Mouse (Mus musculus) limb, embryonic 14.5 days (tissue): Measurements from ENCODE around the gene Npas2. TPM values are rescaled to one million over a fixed set of nuclear protein-coding genes. Genes with fewer than 3 reads are reported as not detected.

Source experiments
- ATAC-seq: fragments of 200-750 bp; cut with Nextera tagmentation; 2 replicates; pipeline ENCODE4 v1.8.0; 2017; ENCODE audit warnings: low read depth, moderate number of reproducible peaks, moderate TSS enrichment; ENCODE audit not compliant: low FRiP score
- DNase-seq: peaks from one replicate; pipeline ENCODE4 v3.0.0-alpha.2; 2015; ENCODE audit warnings: low spot score
- H3K27ac ChIP-seq: fragments of 300-500 bp; sonication (generic); replicated peaks from 2 replicates; pipeline ENCODE4 v1.5.1; 2014; ENCODE audit warnings: low read depth, mild to moderate bottlenecking, low read length, moderate library complexity, mixed read lengths
- H3K27me3 ChIP-seq: fragments of 300-500 bp; sonication (generic); 2 replicates; pipeline ENCODE4 v1.6.1; 2014; ENCODE audit warnings: low read length, mixed read lengths; ENCODE audit not compliant: control insufficient read depth, insufficient read depth
- H3K36me3 ChIP-seq: fragments of 300-500 bp; sonication (generic); 2 replicates; pipeline ENCODE4 v1.6.1; 2014; ENCODE audit warnings: mild to moderate bottlenecking, low read length, moderate library complexity, mixed read lengths; ENCODE audit not compliant: control insufficient read depth, insufficient read depth
- H3K4me1 ChIP-seq: fragments of 300-500 bp; sonication (generic); 2 replicates; pipeline ENCODE4 v1.6.1; 2014; ENCODE audit warnings: antibody characterized with exemption, low read length, mixed read lengths; ENCODE audit not compliant: control insufficient read depth, insufficient read depth
- H3K4me2 ChIP-seq: fragments of 300-500 bp; sonication (generic); replicated peaks from 2 replicates; pipeline ENCODE4 v1.6.1; 2014; ENCODE audit warnings: low read depth, mild to moderate bottlenecking, low read length, moderate library complexity; ENCODE audit not compliant: severe bottlenecking
- H3K4me3 ChIP-seq: fragments of 300-500 bp; sonication (generic); replicated peaks from 2 replicates; pipeline ENCODE4 v1.5.1; 2014; ENCODE audit warnings: low read length
- H3K9ac ChIP-seq: fragments of 300-500 bp; sonication (generic); 2 replicates; pipeline ENCODE4 v1.6.1; 2014; ENCODE audit warnings: mild to moderate bottlenecking, low read depth, low read length, moderate library complexity; ENCODE audit not compliant: severe bottlenecking
- H3K9me3 ChIP-seq: fragments of 300-500 bp; sonication (generic); 2 replicates; pipeline ENCODE4 v1.6.1; 2016; ENCODE audit warnings: low read length; ENCODE audit not compliant: control insufficient read depth
- POLR2A ChIP-seq: fragments of 200-500 bp; IDR thresholded peaks from 2 replicates; pipeline ENCODE4 v1.8.0; 2012; ENCODE audit warnings: inconsistent platforms, mild to moderate bottlenecking, moderate library complexity, borderline replicate concordance; ENCODE audit not compliant: insufficient read depth, insufficient read length; ENCODE audit errors: extremely low read depth
- WGBS: fragments of 180-500 bp; shearing (Covaris S2); extraction: QIAGEN DNeasy Blood & Tissue Kit; methylation state at CpG from one replicate; pipeline ENCODE4 v1.1.7; 2014; 5-methylcytosine and 5-hydroxymethylcytosine counted together
- polyA plus RNA-seq, 2 experiments: library from polyadenylated mRNA; depleted of rRNA in 1 of 2; stranded (reverse) in 1 of 2; unstranded in 1 of 2; fragments of >200 nt; fragmentation: Nextera tagmentation in 1 of 2; extraction: Ambion mirVana in 1 of 2; gene quantifications; 2 replicates each; pipeline versions ENCODE4 v1.2.1 to v1.2.3; 2012 to 2014

The Npas2 gene
- polyA plus RNA-seq, 2 experiments: 2.0 to 3.2 TPM

DNA sequence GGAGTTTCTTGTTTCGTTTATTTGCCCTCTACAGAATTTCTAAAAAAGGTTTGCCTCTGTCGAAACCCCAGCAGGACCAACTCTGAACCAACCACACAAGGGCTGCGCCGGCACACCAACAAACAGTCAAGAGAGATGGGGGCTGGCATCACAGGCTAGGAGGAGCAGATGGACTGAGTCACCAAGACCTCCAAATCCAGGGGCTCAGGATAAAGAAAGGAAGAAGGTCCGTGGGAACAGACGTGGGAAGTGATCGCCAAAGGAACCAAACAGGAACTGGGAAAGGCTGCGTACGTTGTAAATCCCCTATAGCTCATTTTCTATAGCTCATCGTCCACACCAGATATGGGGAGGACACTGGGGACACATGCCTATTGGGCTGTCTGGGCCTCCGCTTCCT lies 13.7 kb upstream of the Npas2 start:
- no peak for ATAC-seq
- no peak for TF ChIP-seq POLR2A
- WGBS: 90% methylated on average over 11 of the region's 11 CpGs

DNA sequence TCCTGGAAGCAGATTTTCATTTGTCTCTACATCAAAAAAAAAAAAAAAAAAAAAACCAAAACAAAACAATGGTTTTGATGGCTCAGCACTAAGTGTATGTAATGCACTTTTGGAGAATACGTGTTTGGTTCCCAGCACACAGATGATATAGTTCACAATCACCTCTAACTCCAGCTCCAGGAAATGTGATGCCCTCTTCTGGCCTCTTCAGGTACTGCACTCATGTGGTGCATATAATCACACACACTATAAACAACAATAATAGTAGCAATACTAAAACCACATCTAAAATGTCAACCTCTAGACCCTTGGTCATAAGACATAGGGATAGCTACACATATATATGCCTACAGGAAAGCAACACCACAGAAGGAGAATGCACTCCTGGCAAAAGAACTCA lies 13.0 kb upstream of the Npas2 start:
- no peak overlapping the region for H3K4me2 ChIP-seq
- ATAC-seq (no peak), DNase-seq (no peak)
- H3K4me3 ChIP-seq: no peak overlapping the region
- no peaks in the 10 kb centered on the region for H3K4me1 ChIP-seq
- no peaks in the 10 kb centered on the region for H3K27me3 ChIP-seq
- no peaks in the 10 kb centered on the region for H3K36me3 ChIP-seq
- no peak overlapping the region for H3K9ac ChIP-seq
- no peaks in the 10 kb centered on the region for H3K9me3 ChIP-seq
- no peak for TF ChIP-seq POLR2A
- 95% methylated on average over 1 of the region's 1 CpGs for WGBS
- H3K27ac ChIP-seq: no peak overlapping the region

More for the DNA sequence above, 13.7 kb upstream of the Npas2 start:
- Histone ChIP-seq H3K9ac (no peak overlapping the region), H3K4me3 (no peak overlapping the region), H3K4me2 (no peak overlapping the region), H3K27ac (no peak overlapping the region), H3K4me1 (no peaks in the 10 kb centered on the region), H3K27me3 (no peaks in the 10 kb centered on the region), H3K36me3 (no peaks in the 10 kb centered on the region), H3K9me3 (no peaks in the 10 kb centered on the region)
- DNase-seq: no peak

DNA sequence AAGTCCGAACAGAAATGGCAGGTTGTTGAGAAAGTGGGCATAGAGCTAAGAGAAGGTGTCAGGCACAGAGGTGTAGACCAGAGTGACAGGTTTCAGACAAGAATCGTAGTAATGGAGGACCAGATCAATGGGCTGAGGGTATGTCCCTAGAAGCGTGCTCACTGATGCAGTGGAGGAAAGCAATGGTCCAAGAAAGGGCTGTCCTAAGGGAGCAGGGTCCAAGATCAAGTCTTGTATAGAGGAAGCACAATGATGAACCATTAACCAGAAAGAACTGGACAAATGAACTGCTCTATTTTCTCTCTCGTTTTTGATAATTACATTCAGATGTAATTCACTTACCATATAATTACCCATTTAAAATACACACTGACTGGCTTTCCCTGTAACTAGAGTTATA lies 11.6 kb upstream of the Npas2 start:
- no peak for DNase-seq
- TF ChIP-seq POLR2A: no peak
- Histone ChIP-seq H3K4me2 (no peak overlapping the region), H3K4me1 (no peaks in the 10 kb centered on the region), H3K27me3 (no peaks in the 10 kb centered on the region), H3K36me3 (no peaks in the 10 kb centered on the region), H3K4me3 (no peak overlapping the region), H3K9ac (no peak overlapping the region), H3K27ac (no peak overlapping the region), H3K9me3 (no peaks in the 10 kb centered on the region)
- WGBS: 74% methylated on average over 4 of the region's 4 CpGs
- no peak for ATAC-seq

DNA sequence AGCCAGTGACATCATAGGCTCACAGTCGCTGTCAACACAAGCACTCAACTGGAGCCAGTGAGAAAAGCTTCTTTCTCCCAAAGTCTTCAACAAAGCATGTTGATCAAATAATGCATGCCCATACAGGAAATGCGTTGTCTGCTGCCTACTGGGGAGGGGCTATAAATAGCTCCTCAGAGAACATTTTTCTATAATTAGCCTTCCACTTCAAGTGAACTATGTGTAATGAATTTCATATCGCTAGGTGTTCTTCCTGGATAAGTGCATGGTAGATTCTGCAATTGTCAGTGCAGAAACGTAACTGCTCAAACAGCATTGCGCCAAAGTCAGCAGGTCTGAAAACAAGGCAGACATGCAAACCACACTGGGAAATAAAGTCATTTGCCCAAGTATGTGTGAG lies 7.7 kb upstream of the Npas2 start:
- no peaks in the 10 kb centered on the region for H3K9me3 ChIP-seq
- H3K36me3 ChIP-seq: no peaks in the 10 kb centered on the region
- H3K27ac ChIP-seq: no peak overlapping the region
- no peaks in the 10 kb centered on the region for H3K4me1 ChIP-seq
- no peak overlapping the region for H3K4me2 ChIP-seq
- DNase-seq: no peak
- no peak for TF ChIP-seq POLR2A
- 76% methylated on average over 5 of the region's 5 CpGs for WGBS
- no peak for ATAC-seq
- no peak overlapping the region for H3K9ac ChIP-seq
- H3K27me3 ChIP-seq: peaks cover under 1% of the 10 kb centered on the region; the same call in 1 of the 2 replicates
- no peak overlapping the region for H3K4me3 ChIP-seq

DNA sequence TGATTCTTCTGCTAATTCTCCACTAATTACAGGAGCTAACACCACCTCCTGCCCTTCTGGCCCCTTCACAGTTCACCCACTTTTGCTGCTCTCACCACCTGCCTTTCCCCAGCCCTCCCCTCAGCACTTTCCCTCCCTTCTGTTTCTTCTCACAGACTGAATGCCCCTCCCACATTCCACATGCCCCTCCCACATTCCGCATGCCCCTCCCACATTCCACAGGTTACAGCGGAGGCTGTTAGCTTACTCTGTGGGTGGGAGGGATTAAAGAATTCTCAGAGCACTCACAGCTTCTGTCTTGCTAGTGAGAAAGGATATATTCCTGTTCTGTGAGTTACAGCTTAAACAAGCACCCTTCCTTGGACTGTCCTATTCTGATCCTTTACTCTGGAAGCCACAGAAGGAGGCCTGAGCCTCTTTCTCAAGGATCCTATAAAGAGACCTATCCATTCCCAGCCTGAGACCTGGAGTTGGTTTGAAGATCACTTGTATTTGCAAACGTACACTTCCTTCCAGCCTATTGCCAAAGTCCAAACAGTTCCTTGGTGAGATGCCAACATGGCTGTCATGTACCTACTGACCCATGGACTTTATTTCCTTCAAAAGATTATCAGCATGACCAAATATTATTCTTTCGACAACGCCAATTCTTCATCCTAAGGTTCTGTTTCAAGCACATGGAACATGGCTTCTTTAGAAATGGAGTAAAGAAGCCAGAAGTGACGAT lies 6.7 kb upstream of the Npas2 start:
- ATAC-seq (no peak; the same call in 1 of the 2 replicates), DNase-seq (no peak)
- TF ChIP-seq POLR2A: no peak
- Histone ChIP-seq H3K27ac (no peak overlapping the region), H3K27me3 (peaks cover 5% of the 10 kb centered on the region; the same call in 1 of the 2 replicates), H3K4me2 (no peak overlapping the region), H3K36me3 (no peaks in the 10 kb centered on the region), H3K9me3 (no peaks in the 10 kb centered on the region), H3K9ac (no peak overlapping the region), H3K4me1 (no peaks in the 10 kb centered on the region), H3K4me3 (no peak overlapping the region)
- WGBS: 55% methylated on average over 6 of the region's 6 CpGs
